In the genomic region with DNA sequence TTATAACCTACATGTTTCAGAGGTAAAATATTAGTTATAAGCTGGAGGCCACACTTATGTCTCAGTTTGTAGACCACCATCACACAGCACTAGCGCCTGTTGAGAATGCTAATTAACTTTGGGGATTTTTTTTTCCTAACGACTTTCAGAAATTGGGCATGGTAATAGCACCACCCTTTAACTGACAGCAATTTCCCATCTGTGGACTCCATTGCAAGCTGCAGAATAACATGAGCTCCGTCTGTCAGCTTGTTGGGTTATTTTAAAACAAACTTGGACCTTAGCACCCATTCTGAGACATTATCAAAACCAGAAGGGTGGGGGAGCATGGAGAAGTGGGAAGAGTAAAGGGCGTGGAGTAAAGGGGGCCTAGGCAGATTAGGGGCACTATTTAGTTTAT, we compare ENCODE assay signal across 16 mouse cellular contexts.
"Had no signal": no experiment of that assay in that cellular context is flagged by ENCODE, and none has a peak within 500 bp of the region (broad histone marks: within the 10 kb centered on the region; RNA-seq: fewer than 3 reads in every experiment).

No protein-coding gene starts in this region.

- H3K27ac ChIP-seq: kidney, postnatal 0 days; limb, embryonic 13.5 days; liver, embryonic 14.5 days; midbrain, embryonic 12.5 days; neural tube, embryonic 13.5 days had no signal

- H3K36me3 ChIP-seq: neural tube, embryonic 13.5 days had no signal

- ATAC-seq: midbrain, embryonic 16.5 days had no signal

- H3K9me3 ChIP-seq: limb, embryonic 13.5 days; midbrain, embryonic 12.5 days; neural tube, embryonic 13.5 days had no signal

- H3K9ac ChIP-seq: limb, embryonic 13.5 days; liver, embryonic 14.5 days; midbrain, embryonic 12.5 days; neural tube, embryonic 13.5 days had no signal

- H3K4me3 ChIP-seq: limb, embryonic 13.5 days; midbrain, embryonic 12.5 days; neural tube, embryonic 13.5 days had no signal

- DNase-seq: kidney, adult 11 months; kidney, adult 9 months; kidney, postnatal 36 days; left cerebral cortex, postnatal 4 days; lung, adult 18-20 months; retina, postnatal 1 day; right cerebral cortex, postnatal 4 days; spleen, adult 18-20 months; thymus, adult 18-20 months; thymus, postnatal 14 days had no signal

- H3K4me1 ChIP-seq: limb, embryonic 13.5 days; midbrain, embryonic 12.5 days; neural tube, embryonic 13.5 days had no signal

- H3K4me2 ChIP-seq: limb, embryonic 13.5 days; midbrain, embryonic 12.5 days; neural tube, embryonic 13.5 days had no signal

- H3K27me3 ChIP-seq: limb, embryonic 13.5 days; midbrain, embryonic 12.5 days; neural tube, embryonic 13.5 days had no signal
